Comparison of ENCODE assay signal across 8 mouse cellular contexts in genomic region chr4:155833836-155834235, GRCm38 (mm10). TPM values are rescaled to one million over a fixed set of nuclear protein-coding genes. Genes with fewer than 3 reads are reported as not detected.
A peak's percentile ranks its signal among the peaks of the same experiment; 100 is the strongest.
DNase-seq lines count a peak whose midpoint lies in the region; ATAC-seq and TF ChIP-seq lines count a peak whose summit lies in the region.

No protein-coding gene starts in this region.

- peaks cover 36% of the 10 kb centered on the region for H3K4me1 ChIP-seq in G1E (ENCODE audit: insufficient read depth, low read depth, low read length)
- H3K4me1 ChIP-seq in forebrain, postnatal 0 days (ENCODE audit: insufficient read depth) = 0 out of 2 replicates have a peak, but pooled peaks cover 8% of the 10 kb centered on the region
- peaks cover 49% of the 10 kb centered on the region for H3K4me1 ChIP-seq in lung, embryonic 15.5 days

- DNase-seq in G1E (ENCODE audit: low spot score) = peak; percentile 63
- peak; percentile 71 for DNase-seq in c-Kit-positive CD71-positive TER-119-positive erythroid progenitor cells, embryonic 14.5 days (ENCODE audit: low spot score)
- DNase-seq in forebrain, postnatal 0 days = peak; percentile 79
- peak; percentile 66 to 70 for DNase-seq in layer of hippocampus, adult 8-10 months (ENCODE audit: low spot score in 2 of 2)
- DNase-seq in ovary, adult 18-20 months (ENCODE audit: low spot score) = peak; percentile 61
- peak; percentile 67 for DNase-seq in thymus, postnatal 25 days

- no peak overlapping the region for H3K4me2 ChIP-seq in forebrain, postnatal 0 days (ENCODE audit: low read depth)
- peak overlapping the region; percentile 27 for H3K4me2 ChIP-seq in lung, embryonic 15.5 days

- peaks cover 48% of the 10 kb centered on the region for H3K36me3 ChIP-seq in G1E (replicated peaks)
- H3K36me3 ChIP-seq in forebrain, postnatal 0 days (ENCODE audit: insufficient read depth) = peaks cover 7% of the 10 kb centered on the region; the same call in 1 of the 2 replicates
- H3K36me3 ChIP-seq in lung, embryonic 15.5 days = peaks cover 5% of the 10 kb centered on the region; the same call in 1 of the 2 replicates

- H3K27me3 ChIP-seq in G1E (ENCODE audit: insufficient read depth, low read length) = no peaks in the 10 kb centered on the region
- H3K27me3 ChIP-seq in forebrain, postnatal 0 days (ENCODE audit: insufficient read depth, low read length) = no peaks in the 10 kb centered on the region
- no peaks in the 10 kb centered on the region for H3K27me3 ChIP-seq in lung, embryonic 15.5 days

- WGBS in forebrain, postnatal 0 days = 35% methylated on average over 2 of the region's 2 CpGs
- WGBS in lung, embryonic 15.5 days = 15% methylated on average over 2 of the region's 2 CpGs

- peak; percentile 40; the same call in 1 of the 2 replicates for TF ChIP-seq CTCF in G1E (IDR thresholded peaks at IDR 0.05; ENCODE audit: low read depth, low read length)
- TF ChIP-seq CTCF in forebrain, postnatal 0 days (IDR thresholded peaks at IDR 0.05; ENCODE audit: low read depth) = peak; percentile 69

- H3K27ac ChIP-seq in forebrain, postnatal 0 days (ENCODE audit: low read depth, low read length) = peak overlapping the region; percentile 15; the same call in 1 of the 2 replicates
- H3K27ac ChIP-seq in lung, embryonic 15.5 days = peak overlapping the region; percentile 84

- no peak overlapping the region for H3K9ac ChIP-seq in forebrain, postnatal 0 days
- H3K9ac ChIP-seq in lung, embryonic 15.5 days = no peak overlapping the region

- no peaks in the 10 kb centered on the region for H3K9me3 ChIP-seq in G1E (replicated peaks)
- no peaks in the 10 kb centered on the region for H3K9me3 ChIP-seq in forebrain, postnatal 0 days (ENCODE audit: low read length)
- no peaks in the 10 kb centered on the region for H3K9me3 ChIP-seq in lung, embryonic 15.5 days

- ATAC-seq in G1E (ENCODE audit: extremely low read depth, insufficient number of reproducible peaks, low FRiP score, poor library complexity, severe bottlenecking) = peak; percentile 48
- ATAC-seq in forebrain, postnatal 0 days = peak; percentile 6
- peak; percentile 29 to 42; a peak in 2 of 4 replicates for ATAC-seq in hematopoietic stem cell, adult 5-6 weeks (replicated peaks in 1 of 2; ENCODE audit: insufficient read depth in 1 of 2, low FRiP score in 2 of 2, low TSS enrichment in 1 of 2, low read depth in 1 of 2, poor library complexity in 2 of 2, severe bottlenecking in 2 of 2)
- peak; percentile 41 for ATAC-seq in lung, embryonic 15.5 days (ENCODE audit: borderline replicate concordance, extremely low read depth, low FRiP score, low TSS enrichment)

- H3K4me3 ChIP-seq in G1E (ENCODE audit: low read depth, low read length) = no peak overlapping the region
- no peak overlapping the region for H3K4me3 ChIP-seq in forebrain, postnatal 0 days (ENCODE audit: low read depth, low read length)
- H3K4me3 ChIP-seq in lung, embryonic 15.5 days = no peak overlapping the region; the same call in 1 of the 2 replicates

RNA-seq across cellular contexts. Expression of gene Aurkaip1, which starts 2.8 kb away (rescaled TPM):
- total RNA-seq in G1E (2014; fragmentation: Nextera tagmentation) (147 and 155 TPM in 2 replicates), G1E (2017) (158 and 160 TPM in 2 replicates)
- 291 and 293 TPM in 2 replicates for polyA plus RNA-seq in G1E (2012)
- total RNA-seq in forebrain, postnatal 0 days (2014; rRNA removed) = 90.9 and 93.0 TPM in 2 replicates
- 148 and 183 TPM in 2 replicates for polyA plus RNA-seq in forebrain, postnatal 0 days (2015; fragmentation: Nextera tagmentation; extraction: Ambion mirVana)
- 93.5 and 114 TPM in 2 replicates for total RNA-seq in hematopoietic stem cell, adult 5-6 weeks (2017)
- total RNA-seq in layer of hippocampus, adult 8-10 months (2022) = 100 to 1,000 TPM in 1 of 4 experiments, 10 to 100 TPM in 3; 95.2 to 103 (median 97.9) TPM
- polyA plus RNA-seq in lung, embryonic 15.5 days (2015; fragmentation: Nextera tagmentation; extraction: Ambion mirVana) = 143 and 146 TPM in 2 replicates

RNA-seq across cellular contexts. Expression of gene Mxra8, which starts 5.6 kb away (rescaled TPM):
- not detected in 2 replicates for total RNA-seq in G1E (2014; fragmentation: Nextera tagmentation)
- 0.33 and 0.46 TPM in 2 replicates for total RNA-seq in G1E (2017)
- not detected in 2 replicates for polyA plus RNA-seq in G1E (2012)
- 19.5 and 35.9 TPM in 2 replicates for total RNA-seq in forebrain, postnatal 0 days (2014; rRNA removed)
- polyA plus RNA-seq in forebrain, postnatal 0 days (2015; fragmentation: Nextera tagmentation; extraction: Ambion mirVana) = 25.0 and 30.5 TPM in 2 replicates
- 1.4 and 13.4 TPM in 2 replicates for total RNA-seq in hematopoietic stem cell, adult 5-6 weeks (2017)
- total RNA-seq in layer of hippocampus, adult 8-10 months (2022) = 10 to 100 TPM in 2 of 4 experiments, 1 to 10 TPM in 2; 7.4 to 10.9 (median 9.6) TPM
- polyA plus RNA-seq in lung, embryonic 15.5 days (2015; fragmentation: Nextera tagmentation; extraction: Ambion mirVana) = 194 and 223 TPM in 2 replicates

RNA-seq across cellular contexts. Expression of gene Dvl1, which starts 13.4 kb away (rescaled TPM):
- total RNA-seq in G1E (2014; fragmentation: Nextera tagmentation) = 14.4 and 16.8 TPM in 2 replicates
- 9.2 and 13.7 TPM in 2 replicates for total RNA-seq in G1E (2017)
- polyA plus RNA-seq in G1E (2012) = 77.7 and 92.8 TPM in 2 replicates
- total RNA-seq in forebrain, postnatal 0 days (2014; rRNA removed) = 118 and 120 TPM in 2 replicates
- polyA plus RNA-seq in forebrain, postnatal 0 days (2015; fragmentation: Nextera tagmentation; extraction: Ambion mirVana) = 15.1 and 16.3 TPM in 2 replicates
- 21.0 and 23.8 TPM in 2 replicates for total RNA-seq in hematopoietic stem cell, adult 5-6 weeks (2017)
- 10 to 100 TPM; 71.0 to 91.3 (median 82.6) TPM for total RNA-seq in layer of hippocampus, adult 8-10 months (2022)
- 14.0 and 14.7 TPM in 2 replicates for polyA plus RNA-seq in lung, embryonic 15.5 days (2015; fragmentation: Nextera tagmentation; extraction: Ambion mirVana)

RNA-seq across cellular contexts. Expression of gene Ccnl2, which starts 21.5 kb away (rescaled TPM):
- total RNA-seq in G1E (2014; fragmentation: Nextera tagmentation) (121 and 171 TPM in 2 replicates), G1E (2017) (125 and 150 TPM in 2 replicates)
- polyA plus RNA-seq in G1E (2012) = 33.0 and 41.8 TPM in 2 replicates
- total RNA-seq in forebrain, postnatal 0 days (2014; rRNA removed) = 112 and 113 TPM in 2 replicates
- polyA plus RNA-seq in forebrain, postnatal 0 days (2015; fragmentation: Nextera tagmentation; extraction: Ambion mirVana) = 48.3 and 68.3 TPM in 2 replicates
- 120 and 133 TPM in 2 replicates for total RNA-seq in hematopoietic stem cell, adult 5-6 weeks (2017)
- 100 to 1,000 TPM in 1 of 4 experiments, 10 to 100 TPM in 3; 69.6 to 104 (median 79.7) TPM for total RNA-seq in layer of hippocampus, adult 8-10 months (2022)
- 152 and 169 TPM in 2 replicates for polyA plus RNA-seq in lung, embryonic 15.5 days (2015; fragmentation: Nextera tagmentation; extraction: Ambion mirVana)

RNA-seq across cellular contexts. Expression of gene Tas1r3, which starts 29.3 kb away (rescaled TPM):
- total RNA-seq in G1E (2014; fragmentation: Nextera tagmentation) (1.6 and 1.7 TPM in 2 replicates), G1E (2017) (0.52 and 0.60 TPM in 2 replicates)
- 0.02 and 0.03 TPM in 2 replicates for polyA plus RNA-seq in G1E (2012)
- total RNA-seq in forebrain, postnatal 0 days (2014; rRNA removed) = 0.54 and 0.67 TPM in 2 replicates
- polyA plus RNA-seq in forebrain, postnatal 0 days (2015; fragmentation: Nextera tagmentation; extraction: Ambion mirVana) = 0.14 and 0.22 TPM in 2 replicates
- total RNA-seq in hematopoietic stem cell, adult 5-6 weeks (2017) = 0.45 and 0.75 TPM in 2 replicates
- under 1 TPM; 0.25 to 0.32 (median 0.31) TPM for total RNA-seq in layer of hippocampus, adult 8-10 months (2022)
- polyA plus RNA-seq in lung, embryonic 15.5 days (2015; fragmentation: Nextera tagmentation; extraction: Ambion mirVana) = 0.34 and 0.36 TPM in 2 replicates
